Mouse (Mus musculus) liver, embryonic 11.5 days (tissue): ENCODE measurements around the gene Camp. TPM values are rescaled to one million over a fixed set of nuclear protein-coding genes. Genes with fewer than 3 reads are reported as not detected.

Source experiments
- ATAC-seq: fragments of 200-750 bp; cut with Nextera tagmentation; replicated peaks from 2 replicates; pipeline ENCODE4 v1.8.0; 2017; ENCODE audit warnings: moderate number of reproducible peaks, mild to moderate bottlenecking, moderate TSS enrichment, moderate library complexity; ENCODE audit not compliant: low FRiP score
- DNase-seq: peaks from one replicate; pipeline ENCODE4 v3.0.0-alpha.2; 2017; ENCODE audit warnings: low spot score
- H3K27ac ChIP-seq: fragments of 300-500 bp; sonication (generic); 2 replicates; pipeline ENCODE4 v1.5.1; 2014; ENCODE audit warnings: mild to moderate bottlenecking, low read depth, low read length, control low read depth
- H3K27me3 ChIP-seq: fragments of 300-500 bp; sonication (generic); replicated peaks from 2 replicates; pipeline ENCODE4 v1.6.1; 2014; ENCODE audit warnings: low read length, mixed read lengths; ENCODE audit not compliant: control insufficient read depth, insufficient read depth
- H3K36me3 ChIP-seq: fragments of 300-500 bp; sonication (generic); 2 replicates; pipeline ENCODE4 v1.6.1; 2014; ENCODE audit warnings: mild to moderate bottlenecking, low read length, moderate library complexity, mixed read lengths; ENCODE audit not compliant: control insufficient read depth, insufficient read depth
- H3K4me1 ChIP-seq: fragments of 300-500 bp; sonication (generic); replicated peaks from 2 replicates; pipeline ENCODE4 v1.6.1; 2014; ENCODE audit warnings: low read length, mixed read lengths; ENCODE audit not compliant: control insufficient read depth, insufficient read depth
- H3K4me2 ChIP-seq: fragments of 300-500 bp; sonication (generic); 2 replicates; pipeline ENCODE4 v1.6.1; 2014; ENCODE audit warnings: mild to moderate bottlenecking, control low read depth, moderate library complexity
- H3K4me3 ChIP-seq: fragments of 300-500 bp; sonication (generic); 2 replicates; pipeline ENCODE4 v1.5.1; 2014; ENCODE audit warnings: low read depth, low read length, control low read depth
- H3K9ac ChIP-seq: fragments of 300-500 bp; sonication (generic); 2 replicates; pipeline ENCODE4 v1.6.1; 2014; ENCODE audit warnings: low read depth, low read length, control low read depth
- H3K9me3 ChIP-seq: fragments of 300-500 bp; sonication (generic); 2 replicates; pipeline ENCODE4 v1.6.1; 2016; ENCODE audit warnings: low read length, inconsistent platforms, mixed read lengths; ENCODE audit not compliant: control insufficient read depth
- WGBS: fragments of 180-500 bp; shearing (Covaris S2); extraction: QIAGEN DNeasy Blood & Tissue Kit; methylation state at CpG from one replicate; pipeline ENCODE4 v1.1.7; 2014; 5-methylcytosine and 5-hydroxymethylcytosine counted together
- polyA plus RNA-seq: library from polyadenylated mRNA; unstranded; fragments of >200 nt; fragmentation: Nextera tagmentation; extraction: Ambion mirVana; gene quantifications from 2 replicates; pipeline ENCODE4 v1.2.1, GENCODE M21; 2014

The Camp gene
- polyA plus RNA-seq, 1 experiment from 2014 or later: 13.5 TPM

GRCm38 (mm10) chr9:109863085-109863484 is 13.7 kb upstream of the Camp start:
- H3K9ac ChIP-seq: no peak overlapping the region
- H3K36me3 ChIP-seq: no peaks in the 10 kb centered on the region
- WGBS: 23% methylated on average over 3 of the region's 3 CpGs
- DNase-seq (no peak), ATAC-seq (peak; percentile 79)
- H3K4me3 ChIP-seq: peak overlapping the region; percentile 30; the same call in 1 of the 2 replicates
- peak overlapping the region; percentile 53 for H3K4me2 ChIP-seq
- no peaks in the 10 kb centered on the region for H3K27me3 ChIP-seq
- H3K9me3 ChIP-seq: no peaks in the 10 kb centered on the region
- H3K4me1 ChIP-seq: peaks cover 7% of the 10 kb centered on the region
- peak overlapping the region; percentile 38; the same call in 1 of the 2 replicates for H3K27ac ChIP-seq

- peak; percentile 82 for DNase-seq
- Histone ChIP-seq H3K27ac (peak overlapping the region; percentile 38; the same call in 1 of the 2 replicates), H3K4me3 (peak overlapping the region; percentile 30; the same call in 1 of the 2 replicates), H3K9ac (no peak overlapping the region), H3K4me1 (peaks cover 7% of the 10 kb centered on the region), H3K4me2 (peak overlapping the region; percentile 53), H3K9me3 (no peaks in the 10 kb centered on the region), H3K36me3 (no peaks in the 10 kb centered on the region), H3K27me3 (no peaks in the 10 kb centered on the region)
- ATAC-seq: peak; percentile 56
- 7% methylated on average over 20 of the region's 20 CpGs for WGBS
These were observed 13.1 kb upstream of the Camp start for GRCm38 (mm10) chr9:109862397-109863044.

GRCm38 (mm10) chr9:109855947-109856346 is 6.5 kb upstream of the Camp start:
- H3K27ac ChIP-seq: no peak overlapping the region
- H3K4me1 ChIP-seq: no peaks in the 10 kb centered on the region
- WGBS: 67% methylated on average over 6 of the region's 6 CpGs
- no peak overlapping the region for H3K9ac ChIP-seq
- H3K4me3 ChIP-seq: no peak overlapping the region
- ATAC-seq (peak; percentile 20; the same call in 1 of the 2 replicates), DNase-seq (no peak)
- H3K4me2 ChIP-seq: no peak overlapping the region
- no peaks in the 10 kb centered on the region for H3K9me3 ChIP-seq
- no peaks in the 10 kb centered on the region for H3K36me3 ChIP-seq
- no peaks in the 10 kb centered on the region for H3K27me3 ChIP-seq

- H3K9me3 ChIP-seq: no peaks in the 10 kb centered on the region
- H3K36me3 ChIP-seq: no peaks in the 10 kb centered on the region
- ATAC-seq (no peak), DNase-seq (no peak)
- no peak overlapping the region for H3K4me3 ChIP-seq
- no peaks in the 10 kb centered on the region for H3K27me3 ChIP-seq
- no peak overlapping the region for H3K4me2 ChIP-seq
- no peak overlapping the region for H3K9ac ChIP-seq
- H3K4me1 ChIP-seq: no peaks in the 10 kb centered on the region
- 82% methylated on average over 2 of the region's 2 CpGs for WGBS
- H3K27ac ChIP-seq: no peak overlapping the region
These were observed 4.9 kb upstream of the Camp start for GRCm38 (mm10) chr9:109854341-109854740.

GRCm38 (mm10) chr9:109850099-109850498 is 682 bp upstream of the Camp start:
- DNase-seq (no peak), ATAC-seq (no peak)
- no peaks in the 10 kb centered on the region for H3K36me3 ChIP-seq
- H3K9me3 ChIP-seq: no peaks in the 10 kb centered on the region
- H3K4me1 ChIP-seq: no peaks in the 10 kb centered on the region
- no peak overlapping the region for H3K4me2 ChIP-seq
- H3K27ac ChIP-seq: no peak overlapping the region
- no peak overlapping the region for H3K9ac ChIP-seq
- 88% methylated on average over 5 of the region's 5 CpGs for WGBS
- no peak overlapping the region for H3K4me3 ChIP-seq
- H3K27me3 ChIP-seq: no peaks in the 10 kb centered on the region

GRCm38 (mm10) chr9:109833088-109833412 is 16.4 kb downstream of the Camp start:
- H3K27me3 ChIP-seq: no peaks in the 10 kb centered on the region
- no peaks in the 10 kb centered on the region for H3K9me3 ChIP-seq
- peak overlapping the region; percentile 72 for H3K9ac ChIP-seq
- peak overlapping the region; percentile 63 for H3K4me3 ChIP-seq
- no peaks in the 10 kb centered on the region for H3K4me1 ChIP-seq
- DNase-seq (no peak), ATAC-seq (peak; percentile 42)
- peak overlapping the region; percentile 88 for H3K4me2 ChIP-seq
- 7% methylated on average over 6 of the region's 6 CpGs for WGBS
- H3K36me3 ChIP-seq: peaks cover 2% of the 10 kb centered on the region; the same call in 1 of the 2 replicates
- no peak overlapping the region for H3K27ac ChIP-seq

GRCm38 (mm10) chr9:109832391-109833087 is 16.9 kb downstream of the Camp start, which contains the start of gene Nme6:
TSS of gene Nme6 (plus strand) at chr9:109832749.
- peak; percentile 97 for ATAC-seq
- under 1% methylated on average over 32 of the region's 32 CpGs for WGBS
- DNase-seq: peak; percentile 97

GRCm38 (mm10) chr9:109826181-109826580 is 23.2 kb downstream of the Camp start:
- ATAC-seq (peak; percentile 64), DNase-seq (no peak)
- Histone ChIP-seq H3K4me1 (peaks cover 7% of the 10 kb centered on the region), H3K36me3 (no peaks in the 10 kb centered on the region), H3K4me2 (no peak overlapping the region), H3K9ac (no peak overlapping the region), H3K27me3 (no peaks in the 10 kb centered on the region), H3K27ac (no peak overlapping the region), H3K9me3 (no peaks in the 10 kb centered on the region), H3K4me3 (no peak overlapping the region)
- WGBS: 38% methylated on average over 5 of the region's 5 CpGs

More at GRCm38 (mm10) chr9:109832391-109833087, 16.9 kb downstream of the Camp start, which contains the start of gene Nme6:
- no peaks in the 10 kb centered on the region for H3K27me3 ChIP-seq
- H3K27ac ChIP-seq: peak within 1 kb of the TSS; percentile 62
- peaks cover 1% of the 10 kb centered on the region; the same call in 1 of the 2 replicates for H3K36me3 ChIP-seq
- H3K4me1 ChIP-seq: no peaks in the 10 kb centered on the region
- no peaks in the 10 kb centered on the region for H3K9me3 ChIP-seq
- peak within 1 kb of the TSS; percentile 72 for H3K9ac ChIP-seq
- H3K4me3 ChIP-seq: peak within 1 kb of the TSS; percentile 63
- peak within 1 kb of the TSS; percentile 88 for H3K4me2 ChIP-seq
